Mouse (Mus musculus) induced T-regulatory cell, adult 2 months (primary cell): ENCODE data around the gene Fbxw7.

Source experiments
- DNase-seq: peaks from one replicate; pipeline ENCODE4 v3.0.0-alpha.2; 2012; ENCODE audit warnings: low read depth

The Fbxw7 gene

DNA sequence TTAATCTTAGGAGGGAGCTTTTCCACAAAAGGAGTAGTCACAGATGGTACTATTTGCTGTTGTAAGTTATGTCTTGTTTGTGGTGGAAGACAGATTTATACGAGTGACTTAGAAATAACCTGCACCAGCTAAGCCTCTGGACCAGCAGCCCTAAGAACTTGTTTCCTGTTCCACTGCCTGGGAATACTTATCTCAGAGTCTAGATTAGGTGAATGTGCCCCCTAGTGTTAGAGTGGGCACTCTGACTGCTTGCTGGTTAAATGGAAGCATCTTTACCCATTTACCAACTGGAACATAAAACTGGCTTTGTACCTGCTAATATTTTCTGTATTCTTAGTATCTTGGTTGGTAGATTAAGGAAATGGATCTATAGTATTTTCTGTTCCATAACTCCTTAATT, 74.6 kb downstream of the Fbxw7 start:
- peak; percentile 40 for DNase-seq

- DNase-seq, result no peak
These were observed 75.9 kb downstream of the Fbxw7 start for GRCm38 (mm10) chr3:84890983-84891382.

GRCm38 (mm10) chr3:84897952-84898351, 82.9 kb downstream of the Fbxw7 start:
- no peak for DNase-seq

- DNase-seq, result peak; percentile 72
These were observed 91.5 kb downstream of the Fbxw7 start for GRCm38 (mm10) chr3:84906528-84906927.

DNA sequence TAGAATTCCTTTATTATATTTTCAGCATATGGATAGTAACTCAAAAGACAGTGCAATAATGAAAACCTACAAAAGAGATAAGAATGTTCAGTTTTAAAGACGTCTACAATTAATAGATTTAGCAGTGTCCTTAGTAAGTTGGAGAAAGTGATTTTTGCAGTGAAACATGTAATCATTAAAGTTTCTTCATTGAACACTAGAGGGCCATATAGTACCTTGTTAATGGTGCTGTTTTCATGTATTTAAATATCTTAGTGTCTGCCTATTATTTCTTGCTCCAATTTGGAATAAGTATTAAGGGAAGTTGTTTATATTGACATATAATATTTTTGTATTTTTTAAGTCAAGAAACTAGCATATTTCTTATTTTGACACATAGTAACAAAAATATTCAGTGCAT, 99.2 kb downstream of the Fbxw7 start:
- peak; percentile 20 for DNase-seq

DNA sequence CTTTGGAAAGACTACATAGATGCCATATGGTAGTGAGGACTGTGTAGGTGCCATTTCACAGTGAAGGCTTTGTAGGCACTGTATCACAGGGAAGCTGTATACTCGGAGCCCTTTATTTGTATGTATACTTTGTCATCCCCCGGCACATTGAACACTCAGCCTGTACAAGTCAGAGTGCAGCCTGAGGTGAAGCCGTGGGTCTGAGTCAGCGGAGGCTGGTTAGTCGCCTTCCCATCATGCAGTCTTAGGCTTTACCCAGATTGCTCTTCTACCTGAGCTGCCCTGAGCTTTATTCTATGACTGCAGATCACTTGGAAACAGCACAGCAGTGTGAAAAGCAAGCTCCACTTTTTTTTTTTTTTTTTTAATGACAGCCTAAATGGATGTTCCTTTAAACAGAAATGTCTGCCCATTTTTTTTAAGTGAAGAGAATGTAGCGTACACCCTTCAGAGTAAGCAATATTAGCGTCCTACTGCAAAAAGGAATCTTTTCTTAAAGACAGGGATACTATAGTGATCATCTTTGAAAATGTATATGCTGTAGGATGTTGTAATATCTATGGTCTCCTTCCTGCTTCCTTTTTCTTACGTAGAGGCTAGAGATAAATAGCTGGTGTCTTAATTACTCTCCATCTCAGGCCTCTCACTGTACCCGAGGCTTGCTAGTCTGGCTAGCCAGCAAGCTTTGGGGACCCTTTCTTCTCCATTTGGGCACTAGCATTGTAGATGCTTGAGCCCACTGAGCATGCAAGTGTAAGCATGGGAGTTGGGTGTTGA, 103.0 kb downstream of the Fbxw7 start:
- no peak for DNase-seq

DNA sequence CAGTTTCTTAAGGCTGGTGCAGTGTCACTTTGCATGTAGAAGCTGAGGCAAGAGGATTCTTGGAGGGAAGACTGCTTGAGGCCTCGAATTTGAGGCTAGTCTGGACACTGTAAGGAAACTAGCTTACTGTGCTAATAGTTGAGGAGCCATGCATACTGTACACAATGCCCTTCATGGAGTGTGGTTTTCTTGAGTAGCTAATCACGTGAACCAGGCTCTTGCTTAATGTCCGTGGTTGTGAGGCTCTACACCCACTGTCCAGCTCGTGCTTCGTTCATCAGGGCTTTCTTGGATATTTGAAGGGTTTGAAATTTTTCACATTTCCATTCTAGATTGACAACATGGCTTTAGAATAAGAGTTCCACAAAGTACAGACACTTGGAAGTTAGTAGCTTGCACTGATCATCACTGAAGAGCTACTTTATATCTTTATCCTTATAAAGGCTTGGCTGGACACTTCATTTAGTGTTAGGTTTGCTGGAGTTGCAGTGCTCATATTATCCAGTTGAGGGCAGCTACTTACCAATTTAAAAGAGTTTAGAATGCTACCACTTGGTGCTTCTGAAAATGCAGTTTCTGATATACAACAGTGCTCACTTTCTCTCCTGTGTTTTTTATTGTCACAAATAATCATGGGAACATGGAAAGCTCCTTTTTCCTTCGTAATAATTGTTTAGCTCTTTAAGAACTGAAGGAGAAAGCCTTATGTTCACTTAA, 106.8 kb downstream of the Fbxw7 start:
- peak; percentile 34 for DNase-seq

- no peak for DNase-seq
These were observed 108.2 kb downstream of the Fbxw7 start for GRCm38 (mm10) chr3:84923256-84923655.

GRCm38 (mm10) chr3:84923670-84924069, 108.6 kb downstream of the Fbxw7 start:
- DNase-seq, result no peak

DNA sequence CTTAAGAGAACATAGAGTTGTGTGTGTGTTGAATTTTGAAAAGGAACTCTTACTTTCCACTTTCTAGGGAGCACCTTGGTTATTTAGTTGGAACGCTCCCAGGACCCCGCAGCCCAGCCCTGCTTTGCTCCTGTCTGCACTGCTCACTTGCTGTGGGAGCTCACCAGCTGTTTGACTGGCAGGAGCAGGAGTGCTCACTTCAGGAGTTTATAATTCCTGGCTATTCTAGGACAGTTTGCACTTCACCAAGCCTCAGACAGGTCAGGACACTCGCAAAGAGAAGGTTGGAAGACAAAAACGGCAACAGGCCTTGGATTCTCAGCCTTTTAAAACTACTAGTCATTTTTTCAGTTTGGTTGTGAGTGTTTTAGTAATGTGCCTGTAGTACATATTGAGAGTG, 110.2 kb downstream of the Fbxw7 start:
- DNase-seq, result no peak

DNA sequence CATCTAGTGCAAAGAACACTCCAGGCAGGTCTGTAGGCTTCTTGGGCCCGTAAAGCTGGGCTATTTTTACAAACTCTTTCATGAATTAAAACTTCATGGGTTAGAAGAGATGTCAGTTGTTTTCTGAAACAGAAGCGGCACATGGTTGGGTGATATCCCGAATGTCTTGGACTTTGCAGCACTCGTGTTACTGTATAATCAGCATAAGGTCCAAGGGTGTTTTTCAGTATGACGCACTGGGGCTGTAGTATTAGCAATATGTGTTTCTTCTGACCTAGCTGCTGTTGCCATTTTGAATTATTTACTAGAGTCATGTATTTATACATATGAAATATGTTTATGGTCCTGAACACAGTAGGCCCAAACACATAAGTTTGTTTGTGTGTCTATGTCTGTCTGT, 111.1 kb downstream of the Fbxw7 start:
- no peak for DNase-seq

DNA sequence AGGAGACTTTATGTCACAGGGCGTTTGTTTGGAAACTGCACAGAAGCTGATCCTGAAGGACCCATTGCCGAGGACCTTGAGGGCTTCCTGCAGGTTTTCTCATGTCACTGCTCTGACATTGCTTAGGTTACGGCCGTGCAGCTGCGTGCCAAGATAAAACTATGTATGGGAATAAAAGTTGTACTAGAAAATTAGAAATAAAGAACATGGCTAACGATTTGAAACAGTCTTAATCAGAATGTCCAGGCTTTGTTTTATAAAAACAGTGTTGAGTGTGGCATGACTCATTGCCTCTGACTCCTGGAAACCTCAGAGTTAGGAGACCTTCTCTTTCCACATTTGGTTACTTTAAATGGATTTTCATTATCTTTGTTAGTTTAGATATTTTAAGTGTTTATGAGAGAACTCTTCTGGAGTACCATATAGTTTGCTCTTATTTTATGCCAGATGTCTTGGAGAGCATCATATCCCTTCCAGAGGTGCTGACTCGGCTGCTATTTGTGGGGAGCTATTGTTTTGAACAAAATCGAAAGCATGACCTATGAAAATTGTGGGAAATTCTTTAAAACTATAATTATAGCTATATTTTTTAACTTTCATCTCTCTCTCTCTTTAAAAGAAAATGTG, 112.2 kb downstream of the Fbxw7 start:
- no peak for DNase-seq

DNA sequence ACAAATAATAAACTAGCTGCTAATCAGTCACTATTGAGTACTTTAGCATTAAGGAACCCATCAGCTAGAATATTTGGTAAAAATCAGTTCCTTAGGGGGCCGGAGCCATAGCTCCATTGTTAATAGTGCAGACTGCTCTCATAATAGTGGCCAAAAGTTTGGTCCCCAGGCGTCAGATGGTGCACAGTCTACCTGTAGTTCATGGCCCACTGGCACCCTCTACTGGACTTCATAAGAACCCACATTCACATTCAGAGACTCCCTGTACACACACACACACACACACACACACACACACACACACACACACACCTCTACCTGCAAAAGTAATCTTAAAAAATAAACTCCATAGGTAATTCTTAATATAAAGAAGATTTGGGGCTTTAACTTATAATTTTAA, 112.8 kb downstream of the Fbxw7 start:
- DNase-seq, result peak; percentile 31

DNA sequence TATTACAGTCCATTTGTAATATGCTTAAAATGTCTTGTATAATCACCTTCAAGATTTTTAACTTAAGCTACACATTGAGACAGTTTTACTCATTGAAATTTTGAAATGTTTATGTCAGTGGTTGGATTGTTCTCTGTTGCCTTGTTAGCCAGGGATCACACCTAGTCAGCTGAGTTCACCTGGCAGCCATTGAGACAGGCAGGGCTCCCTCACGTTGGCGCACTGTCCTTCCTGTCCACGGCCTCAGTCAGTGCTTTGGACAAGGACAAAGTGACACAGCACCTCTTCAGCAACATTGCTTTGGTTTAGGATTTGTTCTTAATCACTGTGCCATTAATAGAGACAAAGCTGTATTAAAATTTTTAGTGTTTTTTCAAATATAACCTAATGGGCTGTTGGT, 114.1 kb downstream of the Fbxw7 start:
- DNase-seq, result no peak

- no peak for DNase-seq
These were observed 115.6 kb downstream of the Fbxw7 start for GRCm38 (mm10) chr3:84930683-84931082.

DNA sequence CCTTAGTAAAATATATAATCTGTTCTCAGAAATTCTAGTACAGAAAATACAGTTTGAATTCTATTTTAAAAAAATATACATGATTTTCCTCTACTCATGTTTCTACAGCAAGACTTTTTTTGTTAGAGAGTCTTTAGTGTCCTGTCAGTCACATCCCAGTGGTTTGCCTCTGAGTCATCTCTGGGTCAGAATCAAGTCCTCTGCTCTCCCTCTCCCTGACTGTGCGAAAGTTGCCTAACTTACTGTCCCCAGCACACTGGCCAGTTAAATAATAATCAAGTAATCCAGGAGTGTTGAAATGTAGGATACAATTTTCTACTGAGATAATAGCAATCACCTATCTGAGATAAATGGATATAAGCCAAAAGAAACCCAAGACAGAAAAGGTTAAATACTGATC, 120.7 kb downstream of the Fbxw7 start:
- no peak for DNase-seq

DNA sequence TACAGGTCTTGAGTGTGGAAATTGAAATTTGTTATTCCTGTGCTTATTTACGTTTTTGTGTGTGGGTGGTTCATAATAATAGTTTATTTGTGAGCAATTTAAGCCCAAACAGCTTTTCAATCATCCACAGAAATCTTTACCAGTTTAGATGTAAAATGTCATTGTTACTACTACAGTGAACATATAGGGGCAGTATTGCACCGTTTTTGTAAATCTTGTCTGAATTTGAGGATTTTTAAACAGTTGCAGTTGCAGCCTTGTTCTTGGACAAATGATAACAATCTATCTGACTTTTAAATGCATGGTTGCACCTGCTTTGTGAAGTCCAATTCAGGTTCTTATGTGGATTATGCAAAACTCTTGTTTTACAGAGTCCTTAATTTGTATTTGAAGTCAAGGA, 121.2 kb downstream of the Fbxw7 start:
- DNase-seq, result peak; percentile 25

DNA sequence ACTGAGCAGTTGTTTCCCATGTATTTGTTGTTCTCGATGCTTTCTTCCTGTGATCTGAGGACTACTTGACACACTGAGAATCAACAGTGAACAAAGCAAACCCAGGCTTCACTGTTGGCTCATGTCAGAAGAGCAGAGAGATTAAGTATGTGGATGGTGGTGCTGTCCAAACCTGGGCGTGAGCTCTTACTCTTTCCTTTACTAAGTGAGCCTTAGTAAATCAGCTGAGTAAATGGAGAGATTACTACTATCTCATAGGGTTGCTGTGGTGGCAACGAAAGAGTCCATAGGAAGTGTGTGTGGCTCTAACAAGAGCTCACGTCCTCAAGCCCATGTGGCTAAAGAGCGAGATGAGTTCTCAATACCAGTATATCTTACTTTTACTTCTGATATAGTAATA, 121.9 kb downstream of the Fbxw7 start:
- no peak for DNase-seq

- DNase-seq, result no peak
These were observed 122.6 kb downstream of the Fbxw7 start for GRCm38 (mm10) chr3:84937360-84938355.

DNA sequence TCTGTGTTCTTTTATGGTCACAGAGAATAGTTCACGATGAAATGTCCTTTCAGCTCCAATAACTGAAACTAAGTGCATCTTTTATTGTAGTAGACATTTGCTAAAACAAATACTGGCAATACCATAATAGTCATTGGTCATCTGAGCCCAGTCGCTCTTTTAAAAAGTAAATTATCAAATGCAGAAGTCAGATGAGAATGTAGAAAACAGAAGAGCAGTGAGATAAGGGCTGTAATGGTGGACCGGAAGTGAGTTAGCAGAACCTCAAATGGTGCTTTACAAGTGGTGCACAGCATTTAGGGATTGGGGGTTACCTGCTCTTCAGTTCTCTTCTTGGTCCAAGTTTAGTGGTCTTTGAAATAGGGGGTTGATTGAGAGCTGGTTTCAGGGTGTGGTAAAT, 129.9 kb downstream of the Fbxw7 start:
- DNase-seq, result peak; percentile 11

DNA sequence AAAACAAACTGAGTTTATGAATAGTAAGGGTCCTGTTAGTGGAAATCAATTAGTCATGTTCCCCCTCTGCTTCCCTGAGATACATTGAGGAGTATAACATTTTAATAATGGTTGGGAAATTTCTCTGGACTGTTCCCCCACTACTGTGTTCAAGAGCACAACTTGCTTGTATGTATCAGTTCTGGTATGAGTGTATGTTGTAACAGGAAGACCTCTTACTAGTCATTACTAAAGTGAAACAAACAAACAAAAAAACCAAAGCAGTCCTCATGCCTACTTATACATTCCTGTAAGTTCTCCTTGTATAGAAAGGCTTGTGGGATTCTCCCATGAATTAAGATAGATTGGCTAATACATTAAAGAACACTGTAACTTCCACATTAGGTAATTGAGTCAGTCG, 131.3 kb downstream of the Fbxw7 start:
- DNase-seq, result peak; percentile 22

DNA sequence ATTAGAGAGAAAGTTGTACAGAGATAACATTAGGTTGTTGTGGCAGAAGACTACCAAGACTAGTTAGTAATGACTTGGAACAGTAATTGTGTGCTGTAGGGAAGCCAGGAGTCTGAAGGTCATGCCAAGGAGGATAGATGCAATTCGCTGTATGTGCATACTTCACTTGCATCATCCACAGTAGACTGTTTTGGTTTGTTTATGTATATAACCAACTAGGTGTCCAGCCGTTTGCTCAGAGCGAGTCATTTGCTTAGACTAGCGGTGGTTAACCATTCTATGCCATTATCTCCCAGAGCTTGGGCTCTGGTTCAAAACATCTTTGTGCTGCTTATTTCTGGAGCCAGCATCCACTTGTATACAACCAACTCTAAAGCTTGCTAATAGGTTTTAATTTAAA, 134.3 kb downstream of the Fbxw7 start:
- no peak for DNase-seq
